Mouse (Mus musculus) kidney, adult 18-20 months (tissue): ENCODE data around the gene Akap1.
A peak's percentile ranks its signal among the peaks of the same experiment; 100 is the strongest.

Experiments used
- DNase-seq: peaks from one replicate; pipeline ENCODE4 v3.0.0; 2021

Gene Akap1

GRCm38 (mm10) chr11:88840724-88841350 lies 23.5 kb downstream of the Akap1 start:
- no peak for DNase-seq

DNA sequence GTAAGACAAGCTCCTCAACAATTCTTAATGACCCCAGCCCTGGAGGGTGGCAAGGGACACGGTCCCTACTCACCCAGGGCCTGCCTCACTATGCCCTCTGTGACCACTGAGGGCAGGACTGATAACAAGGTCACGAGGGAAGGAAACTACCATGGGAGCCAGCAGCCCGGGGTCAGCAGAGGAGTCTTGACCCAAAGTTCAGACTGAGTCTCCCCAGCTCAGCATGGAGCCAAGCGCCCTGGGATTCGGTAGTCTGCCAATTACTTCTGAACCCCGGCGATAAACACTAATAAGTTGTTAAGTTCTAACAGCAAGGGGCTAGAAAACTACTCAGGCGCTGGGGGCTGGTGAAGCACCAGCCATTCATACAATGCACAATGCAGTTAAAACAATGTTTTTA lies 24.1 kb downstream of the Akap1 start:
- DNase-seq: no peak

GRCm38 (mm10) chr11:88839379-88839778 lies 25.0 kb downstream of the Akap1 start:
- no peak for DNase-seq

DNA sequence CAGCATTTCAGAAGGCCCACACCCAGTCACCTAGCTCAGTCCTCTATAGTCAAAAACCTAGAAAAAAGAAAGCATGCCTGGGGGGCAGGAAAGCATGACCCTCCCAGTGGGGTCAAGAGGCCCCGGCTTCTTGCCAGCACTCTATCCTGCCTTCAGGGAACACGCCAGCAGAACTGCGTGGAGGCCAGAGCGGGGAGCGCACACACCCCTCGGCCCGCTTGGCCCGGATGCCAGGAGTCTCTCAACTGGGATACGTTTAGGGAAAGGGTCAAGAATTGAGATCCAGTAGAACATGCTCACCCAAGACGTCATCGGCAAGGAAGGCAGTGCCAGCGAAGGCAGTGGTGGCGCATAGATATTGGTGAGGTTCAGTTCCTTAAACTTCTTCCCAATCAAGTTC lies 25.8 kb downstream of the Akap1 start:
- no peak for DNase-seq

- DNase-seq: no peak
Observed at GRCm38 (mm10) chr11:88834606-88835005, 29.8 kb downstream of the Akap1 start.

DNA sequence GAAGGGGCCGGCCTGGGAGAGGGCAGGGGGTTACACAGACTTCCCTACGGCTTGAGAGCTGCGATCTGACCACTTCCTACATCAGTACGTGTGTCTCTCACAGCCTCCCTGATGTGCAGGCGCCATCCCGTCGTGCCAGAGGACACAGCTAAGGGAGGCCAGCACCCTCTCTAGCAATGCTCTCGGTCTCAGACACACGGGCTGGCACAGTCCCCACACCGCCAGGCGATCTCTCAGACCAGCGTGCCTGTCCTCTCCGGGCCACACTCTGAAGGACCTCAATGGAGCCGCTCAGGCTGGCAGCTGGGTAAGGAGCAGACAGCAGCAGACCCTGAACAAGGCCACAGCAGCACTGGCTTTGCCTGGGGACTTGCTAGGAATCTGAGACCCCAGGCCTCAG lies 30.3 kb downstream of the Akap1 start:
- no peak for DNase-seq

DNA sequence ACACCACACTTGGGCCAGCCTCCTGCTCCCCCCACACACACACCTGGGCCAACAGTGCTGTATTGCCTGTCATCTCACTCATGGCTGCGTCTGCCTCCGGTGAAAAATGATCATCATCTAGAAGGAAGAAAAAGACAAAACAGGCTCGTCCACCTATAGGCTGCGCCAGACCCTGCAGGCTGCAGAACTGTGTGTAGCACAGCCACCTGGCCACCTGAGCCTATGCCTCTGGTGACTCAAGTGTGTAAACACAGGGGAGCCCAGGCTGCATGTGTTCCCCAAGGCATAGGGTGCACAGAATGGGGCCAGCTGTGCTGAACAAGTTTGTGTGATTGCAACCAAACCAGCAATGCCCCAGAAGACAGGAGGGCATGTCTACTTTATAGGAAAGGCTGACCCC lies 31.3 kb downstream of the Akap1 start:
- no peak for DNase-seq

GRCm38 (mm10) chr11:88830257-88830804 lies 34.1 kb downstream of the Akap1 start:
- peak; percentile 46 for DNase-seq

DNA sequence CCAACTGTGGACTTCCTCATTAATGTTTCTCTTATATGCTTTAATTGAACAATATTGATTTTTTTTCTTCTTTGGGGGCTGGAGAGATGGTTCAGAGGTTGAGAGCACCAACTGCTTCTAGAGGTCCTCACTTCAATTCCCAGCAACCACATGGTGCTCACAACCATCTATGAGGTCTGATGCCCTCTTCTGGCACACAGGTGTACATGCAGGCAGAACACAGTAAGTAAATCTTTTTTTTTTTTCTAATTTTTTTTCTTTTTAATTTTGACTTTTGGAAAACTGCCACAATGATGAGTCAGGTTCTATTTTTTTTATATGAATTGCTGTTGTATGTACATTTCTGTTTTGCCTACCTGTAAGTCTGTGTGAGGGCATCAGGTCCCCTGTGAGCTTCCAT lies 35.9 kb downstream of the Akap1 start:
- no peak for DNase-seq

DNA sequence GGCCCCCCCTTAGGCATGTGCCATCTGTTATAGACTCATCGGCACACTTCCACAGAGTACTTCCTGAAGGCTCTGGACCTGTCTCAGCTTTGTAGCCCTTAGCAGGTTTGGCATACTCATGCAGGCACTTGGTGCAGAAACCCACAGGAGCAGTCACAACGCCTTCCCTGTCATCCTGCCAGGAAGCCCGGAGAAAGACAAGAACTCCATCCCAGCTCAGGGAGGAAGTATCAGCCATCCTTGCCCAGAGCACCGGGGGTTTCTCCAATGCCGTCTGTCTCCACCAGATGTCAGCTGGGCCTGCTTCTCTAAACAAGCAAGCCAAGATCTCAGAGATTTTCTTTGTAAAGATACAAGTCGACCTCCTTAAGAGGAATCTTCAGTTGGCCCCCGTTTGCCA lies 38.5 kb downstream of the Akap1 start:
- DNase-seq: no peak

DNA sequence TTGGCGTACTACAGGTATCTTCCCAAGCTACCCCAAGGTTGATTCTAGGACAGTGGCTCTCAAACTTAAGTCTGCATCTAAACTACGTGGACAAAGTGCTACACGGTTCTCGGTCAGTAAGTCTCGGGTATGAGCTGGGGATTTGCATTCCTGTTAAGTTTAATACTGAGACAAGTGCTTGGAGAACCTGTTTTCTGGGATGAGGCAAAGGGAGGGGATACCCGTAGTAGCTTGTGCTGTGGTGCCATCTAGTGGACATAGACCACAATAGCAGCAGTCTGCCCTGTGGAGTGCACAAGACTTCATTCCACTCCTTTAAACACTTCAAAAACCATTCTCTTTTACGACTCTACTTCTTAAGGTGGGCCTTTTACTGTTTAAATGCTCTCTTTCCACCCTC lies 41.4 kb downstream of the Akap1 start:
- DNase-seq: peak; percentile 78

- DNase-seq: no peak
Observed at GRCm38 (mm10) chr11:88822526-88822925, 41.9 kb downstream of the Akap1 start.

- DNase-seq: no peak
Observed at GRCm38 (mm10) chr11:88820742-88821576, 43.4 kb downstream of the Akap1 start.

- no peak for DNase-seq
Observed at GRCm38 (mm10) chr11:88820253-88820652, 44.1 kb downstream of the Akap1 start.

- no peak for DNase-seq
Observed at GRCm38 (mm10) chr11:88817061-88817460, 47.3 kb downstream of the Akap1 start.

DNA sequence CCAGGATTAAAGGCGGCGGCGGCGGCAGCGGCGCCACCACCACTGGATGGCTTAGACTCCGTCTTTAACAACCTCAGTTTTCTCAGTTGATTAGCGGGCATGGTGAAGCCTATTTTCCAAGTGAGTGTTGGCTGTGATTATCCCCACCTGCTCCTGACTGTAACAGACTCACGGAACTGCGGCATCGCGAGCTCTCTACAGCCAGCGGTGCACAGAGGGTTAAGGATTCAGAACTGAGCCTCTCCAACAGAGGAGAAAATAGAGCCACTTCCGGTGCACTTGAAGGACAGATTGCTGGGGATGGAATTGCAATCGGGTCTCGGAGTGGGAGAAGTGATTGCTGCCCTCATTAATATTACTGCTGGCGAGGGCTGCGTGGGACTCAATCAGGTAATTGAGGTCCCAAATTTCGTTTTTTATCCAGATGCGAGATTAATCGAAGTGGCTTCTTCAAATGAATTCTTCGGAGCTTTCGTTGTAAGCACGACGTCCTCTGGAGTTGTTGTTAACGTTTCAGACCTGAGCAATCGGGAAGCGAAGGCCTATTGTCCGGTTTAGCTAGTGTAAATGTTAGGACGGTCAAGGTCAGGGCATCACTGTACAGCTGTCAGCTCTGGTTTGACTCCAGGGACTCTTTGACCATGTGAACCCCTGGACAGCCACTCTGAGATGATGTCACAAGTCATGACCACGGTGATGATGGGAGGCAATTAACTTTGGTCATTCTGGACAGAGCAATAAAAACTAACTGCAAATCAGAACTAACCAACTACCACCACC lies 61.0 kb downstream of the Akap1 start:
- DNase-seq: no peak

DNA sequence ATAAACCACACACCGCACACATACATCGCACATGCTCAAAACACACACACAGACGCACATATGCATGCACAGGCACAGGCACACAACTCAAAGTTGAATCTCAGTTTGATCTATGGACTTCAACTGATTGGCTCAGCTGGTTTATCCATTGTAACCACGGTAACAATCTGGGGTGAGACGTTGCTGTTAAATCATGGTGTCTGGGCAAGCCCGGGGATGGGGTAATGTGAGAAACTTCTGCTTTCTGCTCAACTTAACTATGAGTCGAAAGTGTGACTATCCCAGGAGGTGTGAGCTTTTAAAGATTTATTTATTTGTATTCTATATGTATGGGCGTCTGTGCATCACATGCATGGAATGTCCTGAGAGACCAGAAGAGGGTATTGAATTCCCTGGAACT lies 68.2 kb downstream of the Akap1 start:
- no peak for DNase-seq

DNA sequence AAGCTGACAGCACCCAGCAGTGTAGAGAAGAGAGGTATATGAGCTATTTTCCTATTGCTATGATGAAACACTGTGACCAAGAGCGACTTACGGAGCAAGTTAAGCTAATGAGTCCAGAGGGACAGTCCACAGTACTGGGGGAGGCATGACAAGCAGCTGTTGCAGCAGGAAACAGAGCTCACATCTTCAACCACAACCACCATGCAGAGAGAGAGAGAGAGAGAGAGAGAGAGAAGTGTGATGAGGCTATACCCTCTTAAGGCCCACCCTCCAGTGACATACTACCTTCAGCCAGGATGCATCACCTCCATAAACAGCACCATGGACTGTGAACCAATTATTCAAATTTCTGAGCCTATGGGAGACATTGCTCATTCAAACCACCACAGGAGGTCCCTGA lies 74.5 kb downstream of the Akap1 start:
- no peak for DNase-seq

- DNase-seq: no peak
Observed at GRCm38 (mm10) chr11:88786816-88787215, 77.6 kb downstream of the Akap1 start.

DNA sequence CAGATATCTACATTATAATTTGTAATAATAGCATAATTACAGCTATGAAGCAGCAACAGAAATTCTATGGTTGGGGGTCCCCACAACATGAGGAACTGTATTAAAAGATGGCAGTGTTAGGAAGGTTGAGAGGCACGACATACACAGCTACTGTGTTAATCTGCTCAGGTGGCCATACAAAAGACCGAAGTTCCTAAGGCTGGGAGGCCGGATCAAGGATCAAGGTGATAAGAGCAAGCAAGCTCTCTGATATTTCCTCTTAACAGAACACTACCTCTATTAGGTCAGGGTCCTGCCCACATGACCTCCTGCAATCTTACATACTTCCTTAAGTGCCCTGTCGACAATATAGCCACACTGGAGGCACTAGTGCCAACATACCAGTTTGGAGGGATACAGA lies 80.9 kb downstream of the Akap1 start:
- no peak for DNase-seq

GRCm38 (mm10) chr11:88782531-88782930 lies 81.9 kb downstream of the Akap1 start:
- no peak for DNase-seq
